Mouse (Mus musculus): ENCODE measurements around the gene Plcb2.

Gene Plcb2

GRCm38 (mm10) chr2:118687791-118688190 is 40.4 kb downstream of the Plcb2 start:
- DNase-seq (ENCODE audit: low spot score): peak; percentile 77

GRCm38 (mm10) chr2:118686693-118687092 is 41.5 kb downstream of the Plcb2 start:
- peak; percentile 52 for DNase-seq (ENCODE audit: low spot score)

DNA sequence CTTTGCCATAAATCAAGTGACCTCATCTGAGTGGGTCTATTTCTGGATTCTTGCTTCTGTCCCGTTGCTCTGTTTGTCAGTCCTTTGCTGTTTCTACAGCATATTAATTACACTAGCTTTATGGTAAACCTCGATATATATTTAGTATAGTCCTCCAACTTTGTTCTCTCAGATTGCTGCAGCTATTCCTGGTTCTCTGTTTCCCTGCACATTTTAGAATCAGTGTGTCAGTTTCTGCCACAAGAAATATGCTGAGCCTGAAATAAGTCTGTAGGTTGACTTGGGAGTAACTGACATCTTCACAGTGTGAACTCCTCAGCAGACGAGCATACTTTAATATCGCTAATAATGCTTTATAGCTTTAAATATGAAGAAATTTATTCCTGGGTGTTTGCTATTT is 43.1 kb downstream of the Plcb2 start:
- no peak for DNase-seq (ENCODE audit: low spot score)

DNA sequence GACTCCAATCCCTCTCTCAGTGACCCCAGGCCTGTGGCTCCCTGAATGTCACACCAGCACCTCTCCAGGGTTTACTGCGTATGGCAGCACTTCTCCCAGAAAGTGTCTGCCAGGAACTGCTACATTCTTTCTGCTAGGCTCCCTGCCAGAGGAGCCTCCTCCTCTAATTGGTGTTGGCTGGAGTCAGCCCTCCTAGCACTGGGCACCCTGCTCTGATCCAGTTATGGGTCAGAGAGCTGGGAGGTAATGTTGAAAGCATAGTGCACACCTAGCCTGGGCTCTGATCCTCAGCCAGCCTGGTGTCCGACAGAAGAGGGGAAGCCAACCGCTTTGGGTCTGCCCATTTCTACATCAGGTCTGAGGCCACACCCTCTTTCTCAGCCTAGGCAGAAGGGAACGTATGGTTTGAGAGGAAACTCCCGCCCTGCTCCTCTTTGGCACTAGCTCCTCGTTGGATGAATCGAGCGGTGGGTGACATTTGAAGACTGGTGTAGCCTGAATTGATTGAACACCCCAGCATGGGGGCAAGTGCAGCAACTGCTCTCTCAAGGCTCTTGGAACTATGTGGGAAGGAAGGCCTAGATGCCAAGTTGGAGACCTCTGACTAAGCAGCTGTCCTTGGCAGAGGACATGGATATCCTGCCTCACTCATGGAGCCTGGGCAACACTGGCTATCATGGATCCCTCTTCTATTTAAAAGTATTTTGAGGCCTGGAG is 45.5 kb downstream of the Plcb2 start:
- peak; percentile 80 for DNase-seq (ENCODE audit: low spot score)

DNA sequence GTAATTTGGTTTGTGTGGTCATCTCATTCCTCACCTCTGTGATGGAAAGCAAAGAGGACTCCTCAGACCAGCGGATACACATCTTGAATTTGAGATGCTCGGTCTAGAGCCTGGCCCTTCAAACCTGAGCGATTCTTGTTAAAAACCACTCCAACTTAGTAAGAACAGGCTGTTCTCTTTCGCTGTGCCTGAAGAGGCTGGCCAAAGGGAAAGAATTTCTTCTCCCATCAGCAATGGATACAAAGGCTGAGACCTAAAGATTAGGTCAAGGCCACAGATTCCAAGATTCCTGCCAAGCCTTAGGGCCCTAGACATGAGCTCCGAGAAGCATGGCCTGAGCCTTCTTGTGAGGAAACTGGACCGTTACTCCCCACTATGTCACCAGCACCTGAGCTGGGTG is 47.3 kb downstream of the Plcb2 start:
- DNase-seq (ENCODE audit: low spot score): no peak

DNA sequence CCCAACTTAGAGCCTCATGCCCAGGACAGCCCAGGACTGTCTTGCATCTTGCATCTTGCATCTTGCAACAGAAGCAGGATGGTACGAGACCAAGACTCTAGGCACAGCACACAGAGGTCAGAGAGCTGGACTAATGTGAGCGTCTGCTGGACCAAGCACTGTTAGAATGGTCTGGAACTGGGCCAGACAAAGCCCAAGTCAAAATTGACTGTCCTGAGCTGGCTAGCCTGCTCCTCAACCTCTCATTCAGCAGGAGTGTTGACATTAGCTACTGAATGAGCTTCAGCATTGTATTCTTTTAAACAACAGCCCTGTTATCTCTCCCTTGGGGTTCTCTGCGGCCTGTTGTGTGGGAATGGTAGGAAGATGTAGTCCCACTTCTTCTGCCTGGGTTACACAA is 48.7 kb downstream of the Plcb2 start:
- peak; percentile 56 for DNase-seq (ENCODE audit: low spot score)

DNA sequence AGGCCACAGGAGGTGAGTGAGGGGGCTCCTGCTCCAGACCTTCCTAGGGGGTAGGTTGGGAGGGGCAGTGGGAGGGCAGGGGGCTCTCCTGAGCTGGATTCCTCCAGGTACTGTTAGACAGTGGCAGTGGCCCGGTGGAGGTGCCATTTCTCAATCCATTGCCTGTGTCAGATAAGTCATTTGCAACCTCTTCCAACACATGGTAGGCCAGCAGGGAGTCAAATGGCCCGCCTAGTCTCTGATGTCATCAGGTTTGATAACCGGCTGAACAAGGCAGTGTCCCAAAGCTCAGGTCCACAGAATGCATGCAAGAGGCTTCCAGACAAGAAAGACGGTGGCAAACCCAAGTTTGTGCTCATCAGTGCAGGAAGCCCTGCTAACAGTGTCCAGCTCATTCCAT is 50.4 kb downstream of the Plcb2 start:
- no peak for DNase-seq (ENCODE audit: low spot score)

- DNase-seq (ENCODE audit: low spot score): no peak
Measured at GRCm38 (mm10) chr2:118676839-118677741, 51.1 kb downstream of the Plcb2 start.

DNA sequence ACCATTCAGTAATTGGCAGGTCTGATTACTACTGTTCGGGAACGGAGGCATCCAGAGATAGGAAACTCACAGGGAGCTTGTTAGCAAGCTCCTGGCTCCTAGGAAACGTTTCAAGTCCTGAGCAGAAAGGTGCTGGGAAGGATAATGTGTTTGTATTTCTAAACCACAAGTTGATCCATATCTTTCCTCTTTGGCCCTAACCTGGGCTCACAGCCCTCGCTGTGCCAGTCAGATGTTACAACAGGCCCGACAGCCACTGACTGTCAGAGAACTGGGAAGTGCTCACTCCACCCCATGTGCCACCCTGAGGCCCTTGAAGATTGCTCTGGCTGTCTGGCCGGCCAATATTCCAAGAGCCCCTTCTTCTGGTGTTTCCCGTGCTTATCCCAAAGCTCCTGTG is 53.7 kb downstream of the Plcb2 start:
- DNase-seq (ENCODE audit: low spot score): no peak

- no peak for DNase-seq (ENCODE audit: low spot score)
Measured at GRCm38 (mm10) chr2:118673686-118674465, 54.4 kb downstream of the Plcb2 start.

GRCm38 (mm10) chr2:118671728-118672127 is 56.5 kb downstream of the Plcb2 start:
- DNase-seq (ENCODE audit: low spot score): peak; percentile 31

DNA sequence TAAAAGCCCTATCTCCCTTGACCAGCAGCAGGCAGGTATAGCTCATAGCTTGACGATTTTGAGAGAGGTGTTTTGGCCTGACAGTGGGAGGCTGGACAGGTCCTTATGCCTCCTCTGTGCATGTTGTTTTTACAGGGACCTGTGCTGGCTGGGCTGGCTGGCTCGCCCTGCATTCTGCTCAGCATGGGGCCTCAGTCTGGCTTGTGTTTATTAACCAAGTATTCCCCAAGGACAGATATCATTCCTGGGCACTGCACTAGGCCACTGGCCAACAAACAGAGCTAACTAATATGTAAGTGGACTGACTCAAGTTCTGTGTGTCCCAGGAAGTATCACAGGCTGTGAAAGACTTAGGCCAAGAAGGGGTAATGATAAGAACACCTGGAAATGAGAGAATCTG is 58.5 kb downstream of the Plcb2 start:
- DNase-seq (ENCODE audit: low spot score): peak; percentile 83

GRCm38 (mm10) chr2:118669245-118669644 is 59.0 kb downstream of the Plcb2 start:
- no peak for DNase-seq (ENCODE audit: low spot score)

DNA sequence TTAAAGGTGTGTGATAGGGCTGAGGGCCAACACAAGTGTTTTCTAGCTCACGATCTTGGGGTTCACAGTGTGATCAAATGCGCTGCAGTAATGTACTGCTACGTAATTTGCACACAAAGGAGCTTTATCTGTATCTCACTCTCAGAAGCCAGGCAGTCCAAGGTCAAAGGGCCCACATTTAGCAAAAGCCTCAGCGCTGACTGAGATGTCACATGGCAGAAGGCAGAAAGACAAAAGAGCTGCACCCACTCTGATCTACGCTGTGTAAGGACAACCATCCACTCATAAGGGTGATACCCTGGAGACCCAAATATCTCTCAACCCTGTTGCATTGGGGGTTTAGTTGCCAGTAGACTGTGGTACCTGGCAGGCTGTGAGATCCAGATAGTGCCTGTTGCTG is 61.1 kb downstream of the Plcb2 start:
- no peak for DNase-seq (ENCODE audit: low spot score)

DNA sequence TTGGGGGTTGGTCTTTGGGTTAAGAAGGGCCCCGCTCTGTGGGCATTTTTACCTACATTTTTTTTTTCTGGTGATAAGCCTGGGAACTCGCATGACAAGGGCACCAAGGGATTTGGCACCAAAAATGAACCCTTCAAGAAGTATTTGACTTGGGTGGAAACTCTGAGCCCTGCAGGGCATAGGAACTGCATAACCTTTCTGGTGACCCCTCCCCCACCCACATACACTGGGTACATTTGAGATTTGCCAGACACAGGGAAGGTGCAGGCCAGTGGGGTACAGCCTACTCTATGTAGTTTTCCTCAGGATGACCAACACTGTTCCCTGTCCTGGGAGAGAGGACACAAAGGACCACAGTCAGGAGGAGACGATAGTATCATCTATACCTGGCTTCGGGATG is 62.6 kb downstream of the Plcb2 start:
- no peak for DNase-seq (ENCODE audit: low spot score)

DNA sequence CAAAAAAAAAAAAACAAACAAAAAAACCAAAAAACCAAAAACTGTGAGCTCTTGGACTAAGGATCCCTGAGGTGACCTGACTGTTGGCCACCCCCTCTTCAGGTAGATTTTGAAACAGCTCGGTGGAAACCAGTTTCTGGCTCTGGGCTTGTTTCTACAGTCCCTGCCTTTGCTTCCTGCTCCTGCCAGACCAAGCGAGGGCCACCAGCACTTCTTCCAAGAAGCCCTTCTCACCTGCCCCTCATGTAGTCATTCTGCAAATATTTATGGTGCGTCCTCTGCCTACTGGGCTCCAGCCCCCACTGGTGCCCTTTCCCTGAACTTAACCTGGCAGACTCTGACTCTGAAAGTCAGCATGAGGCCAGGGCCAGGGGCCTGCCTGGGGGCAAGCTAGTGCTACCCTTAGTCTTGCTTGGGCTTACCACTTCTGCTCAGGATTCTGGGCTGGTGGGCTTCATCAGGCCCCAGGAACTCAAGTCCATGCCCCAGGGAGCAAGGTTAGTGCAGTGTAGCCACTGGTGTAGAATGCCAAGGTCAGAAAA is 63.2 kb downstream of the Plcb2 start:
- no peak for DNase-seq (ENCODE audit: low spot score)

DNA sequence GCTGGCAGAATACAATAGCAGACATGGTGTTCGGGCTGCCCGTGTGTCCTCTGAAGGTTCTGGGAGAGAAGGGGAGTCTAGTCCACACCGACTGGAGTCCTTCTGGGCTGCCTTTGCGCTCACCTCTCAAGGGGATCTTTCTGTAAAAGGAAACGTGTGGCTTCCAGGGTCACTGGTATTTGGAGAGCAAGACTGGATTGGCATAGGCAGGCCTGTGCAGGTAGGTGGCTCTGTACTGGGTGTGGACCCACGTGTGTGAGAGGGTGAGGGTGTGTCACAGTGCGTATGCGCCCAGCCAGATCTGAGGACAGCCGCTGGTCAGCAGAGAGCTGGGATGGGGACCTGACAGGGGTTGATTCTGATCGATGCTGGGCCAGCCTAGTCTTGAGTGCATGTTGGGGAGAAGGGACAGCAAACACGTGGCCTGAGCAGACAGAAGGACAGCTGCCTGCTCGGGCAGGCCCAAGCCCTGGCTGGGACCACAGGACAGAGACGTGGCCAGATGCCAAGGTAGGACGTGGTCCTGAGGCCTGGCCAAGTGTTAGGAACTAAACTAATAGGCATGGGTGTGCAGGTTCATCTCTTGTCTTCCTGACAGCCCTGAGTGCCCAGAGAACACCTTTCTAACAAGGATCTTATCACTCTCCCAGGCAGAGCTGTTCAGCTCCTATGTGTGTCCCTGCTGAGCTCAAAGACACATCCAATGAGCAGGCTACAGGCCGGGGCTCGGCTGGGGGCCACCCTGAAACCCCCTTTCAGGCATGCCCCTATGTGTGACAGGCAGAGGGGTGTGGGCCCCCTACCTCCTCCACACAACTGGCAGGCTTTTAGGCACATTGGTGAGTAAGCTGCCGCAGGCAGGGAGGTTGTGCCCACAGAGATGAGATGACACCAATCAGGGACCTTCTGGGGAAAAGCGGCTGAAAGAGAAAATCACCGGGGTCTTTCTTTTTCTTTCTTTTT is 64.2 kb downstream of the Plcb2 start:
- DNase-seq (ENCODE audit: low spot score): no peak

- DNase-seq (ENCODE audit: low spot score): no peak
Measured at GRCm38 (mm10) chr2:118662902-118663803, 65.1 kb downstream of the Plcb2 start, which contains the start of gene Pak6. Gene Pak6, plus strand, starts transcription at chr2:118663303.

GRCm38 (mm10) chr2:118661891-118662290 is 66.3 kb downstream of the Plcb2 start:
- DNase-seq (ENCODE audit: low spot score): no peak

- DNase-seq (ENCODE audit: low spot score): peak; percentile 60
Measured at GRCm38 (mm10) chr2:118659998-118660452, 68.2 kb downstream of the Plcb2 start.

Measured in adipocyte (in vitro differentiated cells).